ENCODE assay signal across 41 mouse cellular contexts in genomic region chr2:38397306-38397705, GRCm38 (mm10). TPM values are rescaled to one million over a fixed set of nuclear protein-coding genes. Genes with fewer than 3 reads are reported as not detected.
"Had no signal": no experiment of that assay in that cellular context is flagged by ENCODE, and none has a peak within 500 bp of the region (broad histone marks: within the 10 kb centered on the region; RNA-seq: fewer than 3 reads in every experiment).

No protein-coding gene starts in this region.

- H3K4me2 ChIP-seq: heart, embryonic 11.5 days; heart, embryonic 12.5 days; heart, embryonic 13.5 days; heart, embryonic 15.5 days; hindbrain, embryonic 12.5 days; hindbrain, embryonic 13.5 days; hindbrain, embryonic 14.5 days; hindbrain, embryonic 15.5 days; intestine, embryonic 15.5 days; kidney, embryonic 15.5 days had no signal

- DNase-seq: heart, postnatal 10 days; heart, postnatal 14 days; heart, postnatal 36 days; heart, postnatal 4 days; kidney, adult 11 months; kidney, adult 18-20 months; kidney, adult 2 months; kidney, adult 8-10 months; kidney, adult 9 months; kidney, postnatal 10 days; kidney, postnatal 14 days; kidney, postnatal 25 days; kidney, postnatal 36 days; kidney, postnatal 4 days; layer of hippocampus, adult 9-11 months; layer of hippocampus, postnatal 36 days had no signal

- H3K36me3 ChIP-seq: heart, embryonic 12.5 days; heart, embryonic 13.5 days; heart, embryonic 15.5 days; hindbrain, embryonic 10.5 days; hindbrain, embryonic 12.5 days; hindbrain, embryonic 13.5 days; hindbrain, embryonic 15.5 days; intestine, embryonic 15.5 days; kidney, embryonic 15.5 days had no signal

- H3K4me1 ChIP-seq: hindbrain, embryonic 15.5 days; intestine, embryonic 15.5 days; kidney, embryonic 15.5 days had no signal

- H3K9me3 ChIP-seq: heart, embryonic 12.5 days; heart, embryonic 13.5 days; heart, embryonic 15.5 days; hindbrain, embryonic 10.5 days; hindbrain, embryonic 12.5 days; hindbrain, embryonic 13.5 days; hindbrain, embryonic 15.5 days; intestine, embryonic 15.5 days; kidney, embryonic 15.5 days had no signal

- ATAC-seq: hindbrain, embryonic 16.5 days; hindbrain, postnatal 0 days; inflammation-experienced regulatory T-cells, adult 6 months; intestine, embryonic 15.5 days; intestine, embryonic 16.5 days; intestine, postnatal 0 days had no signal

- H3K27ac ChIP-seq: heart, embryonic 13.5 days; heart, embryonic 15.5 days; hindbrain, embryonic 10.5 days; hindbrain, embryonic 12.5 days; hindbrain, embryonic 13.5 days; hindbrain, embryonic 14.5 days; hindbrain, embryonic 15.5 days; hindbrain, postnatal 0 days; intestine, embryonic 15.5 days; kidney, embryonic 15.5 days; kidney, postnatal 0 days; layer of hippocampus, adult 2 months; left cerebral cortex, adult 2 months had no signal

- H3K9ac ChIP-seq: heart, embryonic 12.5 days; heart, embryonic 13.5 days; heart, embryonic 15.5 days; hindbrain, embryonic 12.5 days; hindbrain, embryonic 13.5 days; hindbrain, embryonic 14.5 days; hindbrain, embryonic 15.5 days; intestine, embryonic 15.5 days; kidney, embryonic 15.5 days had no signal

- H3K4me3 ChIP-seq: heart, embryonic 12.5 days; heart, embryonic 13.5 days; heart, embryonic 15.5 days; hindbrain, embryonic 10.5 days; hindbrain, embryonic 12.5 days; hindbrain, embryonic 13.5 days; hindbrain, embryonic 15.5 days; intestine, embryonic 15.5 days; kidney, embryonic 15.5 days; layer of hippocampus, adult 2 months; left cerebral cortex, adult 2 months had no signal

- H3K27me3 ChIP-seq: hindbrain, embryonic 12.5 days; hindbrain, embryonic 15.5 days; intestine, embryonic 15.5 days; kidney, embryonic 15.5 days had no signal

RNA-seq across cellular contexts. Expression of gene Lhx2, which starts 58.2 kb away (rescaled TPM):
- total RNA-seq: heart, postnatal 36 days; hematopoietic stem cell, adult 5-6 weeks had no signal
- polyA plus RNA-seq: heart, embryonic 16.5 days; heart, postnatal 0 days; intestine, embryonic 14.5 days; intestine, postnatal 0 days; kidney, embryonic 14.5 days; large intestine, adult 2 months had no signal
